Mouse (Mus musculus): ENCODE measurements around the gene Fcna.

DNA sequence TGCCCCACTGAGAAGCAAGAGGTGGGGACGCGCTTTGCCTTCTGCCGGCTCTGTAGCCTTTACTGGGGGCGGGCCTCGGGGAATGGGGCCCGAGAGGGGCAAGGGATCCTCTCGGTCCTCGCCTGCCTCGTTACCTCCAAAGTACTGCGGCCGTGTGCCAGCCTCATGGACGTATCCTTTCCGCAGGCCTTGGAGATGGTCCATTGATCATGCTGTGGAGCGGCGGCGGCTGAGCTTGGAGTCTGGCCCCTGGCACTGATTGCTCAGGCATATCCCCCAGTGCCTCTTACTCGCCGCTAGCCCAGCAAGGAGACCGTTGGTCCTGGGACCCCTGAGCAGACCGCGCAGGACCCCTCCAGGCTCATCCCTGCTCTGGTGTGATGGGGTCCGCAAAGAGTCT, 11.4 kb downstream of the Fcna start:
- TF ChIP-seq POLR2A (IDR thresholded peaks at IDR 0.05; ENCODE audit: borderline replicate concordance, extremely low read depth, insufficient read depth, insufficient read length, poor library complexity, severe bottlenecking) (no peak), CTCF (IDR thresholded peaks at IDR 0.05; ENCODE audit: borderline replicate concordance, extremely low read depth, insufficient read depth, insufficient read length) (no peak)

Measured in brain, embryonic 14.5 days (tissue).